Mouse (Mus musculus) layer of hippocampus, adult 18-20 months (tissue): ENCODE data around the gene Rbm47. TPM values are rescaled to one million over a fixed set of nuclear protein-coding genes. Genes with fewer than 3 reads are reported as not detected.
"Not testable (repeated sequence)": the region's sequence is repeated elsewhere in the genome, so short reads cannot be mapped to it uniquely, and the experiment has no call there.

ENCODE experiments used
- DNase-seq, 2 experiments: peaks; one replicate each; pipeline ENCODE4 v3.0.0; 2022; ENCODE audit warnings: low spot score in 2 of 2
- total RNA-seq, 2 experiments: library from RNA; stranded (reverse); gene quantifications; 2 replicates each; pipeline ENCODE4 v1.2.3; 2021

The Rbm47 gene
- total RNA-seq, 2 experiments from 2014 or later, result 0.87 to 2.3 TPM

GRCm38 (mm10) chr5:66031699-66032098, 141.2 kb downstream of the Rbm47 start:
- DNase-seq, result no peak

GRCm38 (mm10) chr5:66028232-66028631, 144.7 kb downstream of the Rbm47 start:
- no peak for DNase-seq

- no peak for DNase-seq
Measured at GRCm38 (mm10) chr5:66027206-66027605, 145.7 kb downstream of the Rbm47 start.

- DNase-seq, result no peak
Measured at GRCm38 (mm10) chr5:66026796-66027195, 146.1 kb downstream of the Rbm47 start.

GRCm38 (mm10) chr5:66015449-66015961, 157.4 kb downstream of the Rbm47 start:
- DNase-seq, result no peak

- DNase-seq, result no peak
Measured at GRCm38 (mm10) chr5:66014437-66014836, 158.5 kb downstream of the Rbm47 start.

- no peak for DNase-seq
Measured at GRCm38 (mm10) chr5:66013999-66014398, 158.9 kb downstream of the Rbm47 start.

- no peak for DNase-seq
Measured at GRCm38 (mm10) chr5:66008245-66008967, 164.5 kb downstream of the Rbm47 start.

- no peak for DNase-seq
Measured at GRCm38 (mm10) chr5:66005041-66005678, 167.8 kb downstream of the Rbm47 start.

- no peak for DNase-seq
Measured at GRCm38 (mm10) chr5:66004134-66004925, 168.6 kb downstream of the Rbm47 start, which contains the start of gene 9130230L23Rik. Gene 9130230L23Rik, minus strand, starts transcription at chr5:66004285.

GRCm38 (mm10) chr5:66001232-66001631, 171.7 kb downstream of the Rbm47 start:
- no peak for DNase-seq

- DNase-seq, result no peak
Measured at GRCm38 (mm10) chr5:66000567-66001125, 172.3 kb downstream of the Rbm47 start.

- no peak for DNase-seq
Measured at GRCm38 (mm10) chr5:66000074-66000473, 172.8 kb downstream of the Rbm47 start.

GRCm38 (mm10) chr5:65999106-65999505, 173.8 kb downstream of the Rbm47 start:
- DNase-seq, result no peak

GRCm38 (mm10) chr5:65997813-65998212, 175.1 kb downstream of the Rbm47 start:
- DNase-seq, result no peak

GRCm38 (mm10) chr5:65994643-65995042, 178.3 kb downstream of the Rbm47 start:
- DNase-seq, result no peak

GRCm38 (mm10) chr5:65991191-65991590, 181.7 kb downstream of the Rbm47 start:
- DNase-seq, result no peak

GRCm38 (mm10) chr5:65987004-65987403, 185.9 kb downstream of the Rbm47 start:
- DNase-seq, result not testable (repeated sequence)

- DNase-seq, result no peak
Measured at GRCm38 (mm10) chr5:65986426-65986825, 186.5 kb downstream of the Rbm47 start.

GRCm38 (mm10) chr5:65975731-65976130, 197.2 kb downstream of the Rbm47 start:
- DNase-seq, result no peak

GRCm38 (mm10) chr5:65973189-65973588, 199.7 kb downstream of the Rbm47 start:
- DNase-seq, result no peak
